Mouse (Mus musculus) embryonic facial prominence, embryonic 13.5 days (tissue): Measurements from ENCODE around the gene Maml3. TPM values are rescaled to one million over a fixed set of nuclear protein-coding genes. Genes with fewer than 3 reads are reported as not detected.

Source experiments
- ATAC-seq: fragments of 200-750 bp; cut with Nextera tagmentation; 2 replicates; pipeline ENCODE4 v1.8.0; 2017; ENCODE audit warnings: low read depth; ENCODE audit not compliant: insufficient number of reproducible peaks, insufficient read depth, low FRiP score, low TSS enrichment
- H3K27ac ChIP-seq: fragments of 300-500 bp; sonication (generic); 2 replicates; pipeline ENCODE4 v1.5.1; 2015; ENCODE audit warnings: moderate library complexity, mild to moderate bottlenecking, inconsistent platforms
- H3K27me3 ChIP-seq: fragments of 300-500 bp; sonication (generic); 2 replicates; pipeline ENCODE4 v1.6.1; 2015; ENCODE audit warnings: mild to moderate bottlenecking, inconsistent platforms
- H3K36me3 ChIP-seq: fragments of 300-500 bp; sonication (generic); 2 replicates; pipeline ENCODE4 v1.6.1; 2015; ENCODE audit warnings: mild to moderate bottlenecking, inconsistent platforms
- H3K4me1 ChIP-seq: fragments of 300-500 bp; sonication (generic); 2 replicates; pipeline ENCODE4 v1.6.1; 2015; ENCODE audit warnings: inconsistent platforms
- H3K4me2 ChIP-seq: fragments of 300-500 bp; sonication (generic); 2 replicates; pipeline ENCODE4 v1.6.1; 2015; ENCODE audit warnings: moderate library complexity, mild to moderate bottlenecking, inconsistent platforms
- H3K4me3 ChIP-seq: fragments of 300-500 bp; sonication (generic); 2 replicates; pipeline ENCODE4 v1.5.1; 2015; ENCODE audit warnings: mild to moderate bottlenecking, inconsistent platforms
- H3K9ac ChIP-seq: fragments of 300-500 bp; sonication (generic); 2 replicates; pipeline ENCODE4 v1.6.1; 2015; ENCODE audit warnings: mild to moderate bottlenecking, inconsistent platforms
- H3K9me3 ChIP-seq: fragments of 300-500 bp; sonication (generic); 2 replicates; pipeline ENCODE4 v1.6.1; 2016; ENCODE audit warnings: inconsistent platforms
- WGBS: fragments of 180-500 bp; shearing (Covaris S2); methylation state at CpG from one replicate; pipeline ENCODE4 v1.1.7; 2015; ENCODE audit warnings: mixed read lengths; 5-methylcytosine and 5-hydroxymethylcytosine counted together
- polyA plus RNA-seq: library from polyadenylated mRNA; unstranded; fragments of >200 nt; fragmentation: Nextera tagmentation; extraction: Ambion mirVana; gene quantifications from 2 replicates; pipeline ENCODE4 v1.2.1, GENCODE M21; 2015

Maml3 gene
- polyA plus RNA-seq, 1 experiment from 2014 or later, result 6.5 TPM

GRCm38 (mm10) chr3:51785796-51786195 lies 319.1 kb downstream of the Maml3 start:
- H3K9ac ChIP-seq, result no peak overlapping the region
- H3K4me2 ChIP-seq, result no peak overlapping the region
- H3K27ac ChIP-seq, result no peak overlapping the region
- H3K4me3 ChIP-seq, result no peak overlapping the region
- H3K36me3 ChIP-seq, result no peaks in the 10 kb centered on the region
- H3K4me1 ChIP-seq, result peaks cover 22% of the 10 kb centered on the region
- H3K27me3 ChIP-seq, result no peaks in the 10 kb centered on the region
- WGBS, result 77% methylated on average over 7 of the region's 7 CpGs
- H3K9me3 ChIP-seq, result no peaks in the 10 kb centered on the region
- ATAC-seq, result no peak

GRCm38 (mm10) chr3:51782191-51782590 lies 322.7 kb downstream of the Maml3 start:
- no peak for ATAC-seq
- H3K36me3 ChIP-seq, result no peaks in the 10 kb centered on the region
- H3K27me3 ChIP-seq, result no peaks in the 10 kb centered on the region
- H3K4me1 ChIP-seq, result peaks cover 16% of the 10 kb centered on the region
- no peak overlapping the region for H3K4me3 ChIP-seq
- no peak overlapping the region for H3K27ac ChIP-seq
- 85% methylated on average over 10 of the region's 10 CpGs for WGBS
- no peak overlapping the region for H3K9ac ChIP-seq
- no peak overlapping the region for H3K4me2 ChIP-seq
- no peaks in the 10 kb centered on the region for H3K9me3 ChIP-seq

GRCm38 (mm10) chr3:51778738-51779592 lies 325.9 kb downstream of the Maml3 start:
- Histone ChIP-seq H3K9ac (0 out of 2 replicates have a peak overlapping the region, but pooled peaks have one; percentile 6), H3K36me3 (no peaks in the 10 kb centered on the region), H3K4me3 (no peak overlapping the region), H3K27ac (peak overlapping the region; percentile 51), H3K4me2 (peak overlapping the region; percentile 26), H3K27me3 (no peaks in the 10 kb centered on the region), H3K9me3 (no peaks in the 10 kb centered on the region), H3K4me1 (peaks cover 19% of the 10 kb centered on the region)
- WGBS, result 36% methylated on average over 15 of the region's 16 CpGs
- ATAC-seq, result no peak

DNA sequence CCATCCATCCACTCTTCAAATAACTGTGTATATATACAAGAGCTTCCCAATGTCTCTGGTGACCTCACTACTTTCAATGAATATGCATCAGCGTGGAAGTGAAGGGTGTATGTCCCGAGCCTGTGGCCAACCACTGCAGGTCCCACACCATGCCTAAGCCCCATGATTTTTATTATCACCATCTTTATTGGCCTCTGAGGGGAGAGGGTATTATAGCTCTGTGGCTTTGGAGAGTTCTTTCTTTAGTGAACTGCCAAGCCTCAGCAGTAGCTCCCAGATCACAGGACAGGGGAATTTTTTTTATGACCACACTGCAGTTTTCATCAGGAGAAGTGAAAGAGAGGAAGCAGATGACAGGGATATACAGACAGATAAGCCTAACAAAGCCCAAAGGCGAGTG lies 326.7 kb downstream of the Maml3 start:
- 0 out of 2 replicates have a peak overlapping the region, but pooled peaks have one; percentile 6 for H3K9ac ChIP-seq
- H3K27me3 ChIP-seq, result no peaks in the 10 kb centered on the region
- no peak for ATAC-seq
- H3K4me2 ChIP-seq, result no peak overlapping the region
- H3K27ac ChIP-seq, result peak overlapping the region; percentile 23; the same call in 1 of the 2 replicates
- WGBS, result 74% methylated on average over 3 of the region's 3 CpGs
- no peak overlapping the region for H3K4me3 ChIP-seq
- no peaks in the 10 kb centered on the region for H3K36me3 ChIP-seq
- H3K9me3 ChIP-seq, result no peaks in the 10 kb centered on the region
- peaks cover 19% of the 10 kb centered on the region for H3K4me1 ChIP-seq

- H3K4me2 ChIP-seq, result no peak overlapping the region
- no peak overlapping the region for H3K27ac ChIP-seq
- H3K9me3 ChIP-seq, result no peaks in the 10 kb centered on the region
- H3K27me3 ChIP-seq, result no peaks in the 10 kb centered on the region
- H3K9ac ChIP-seq, result no peak overlapping the region
- no peaks in the 10 kb centered on the region for H3K36me3 ChIP-seq
- H3K4me1 ChIP-seq, result peaks cover 19% of the 10 kb centered on the region
- ATAC-seq, result no peak
- H3K4me3 ChIP-seq, result no peak overlapping the region
- 83% methylated on average over 2 of the region's 2 CpGs for WGBS
These were observed 328.8 kb downstream of the Maml3 start for GRCm38 (mm10) chr3:51776018-51776611.

- no peak for ATAC-seq
- Histone ChIP-seq H3K9me3 (peaks cover 4% of the 10 kb centered on the region; the same call in 1 of the 2 replicates), H3K4me2 (no peak overlapping the region), H3K9ac (no peak overlapping the region), H3K4me1 (peaks cover 9% of the 10 kb centered on the region), H3K27ac (no peak overlapping the region), H3K27me3 (no peaks in the 10 kb centered on the region), H3K36me3 (no peaks in the 10 kb centered on the region), H3K4me3 (no peak overlapping the region)
- WGBS, result 78% methylated on average over 5 of the region's 5 CpGs
These were observed 331.3 kb downstream of the Maml3 start for GRCm38 (mm10) chr3:51773587-51773986.

DNA sequence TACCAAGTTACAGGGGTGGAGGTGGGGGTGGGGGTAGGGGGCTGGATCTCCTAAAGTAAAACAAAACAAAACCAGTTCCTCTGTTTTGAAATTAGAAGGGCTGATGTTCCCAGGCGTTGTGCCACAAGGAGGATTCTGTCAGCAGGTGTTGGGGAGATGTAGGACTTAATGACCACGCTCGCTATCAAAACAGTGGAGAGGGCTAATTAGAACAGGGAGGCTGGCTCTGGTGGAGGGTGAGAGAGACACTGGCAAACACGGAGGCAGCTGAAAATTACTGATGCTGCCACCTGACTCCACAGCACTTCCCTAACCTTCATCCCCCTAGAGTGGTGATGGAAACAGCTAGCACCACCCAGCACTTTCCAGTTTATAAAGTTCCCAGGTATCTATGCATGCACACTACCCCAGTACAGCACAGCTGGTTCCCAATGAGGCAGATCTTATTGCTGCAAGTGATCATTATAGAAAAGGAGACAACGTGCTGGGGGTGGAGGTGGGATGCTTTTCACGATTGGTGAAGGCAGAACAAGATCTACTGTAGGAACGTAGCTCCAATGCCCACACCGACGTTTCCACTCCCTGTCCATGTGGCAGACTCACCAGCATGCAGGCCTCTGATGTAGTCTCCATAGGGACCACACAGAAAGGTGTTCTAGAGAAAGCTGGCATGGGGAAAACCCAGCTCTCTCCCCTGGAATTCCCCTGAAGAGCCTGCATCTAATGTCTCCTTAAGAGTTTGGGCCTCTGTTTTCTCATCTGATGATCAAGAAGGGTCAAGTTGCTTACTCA lies 332.8 kb downstream of the Maml3 start:
- ATAC-seq, result no peak
- no peak overlapping the region for H3K4me3 ChIP-seq
- H3K9ac ChIP-seq, result no peak overlapping the region
- no peaks in the 10 kb centered on the region for H3K36me3 ChIP-seq
- H3K4me1 ChIP-seq, result peaks cover 6% of the 10 kb centered on the region; the same call in 1 of the 2 replicates
- H3K9me3 ChIP-seq, result peaks cover 4% of the 10 kb centered on the region; the same call in 1 of the 2 replicates
- 64% methylated on average over 9 of the region's 9 CpGs for WGBS
- no peak overlapping the region for H3K27ac ChIP-seq
- no peaks in the 10 kb centered on the region for H3K27me3 ChIP-seq
- H3K4me2 ChIP-seq, result no peak overlapping the region

- H3K4me1 ChIP-seq, result peaks cover 4% of the 10 kb centered on the region; the same call in 1 of the 2 replicates
- no peak overlapping the region for H3K4me3 ChIP-seq
- no peak for ATAC-seq
- no peak overlapping the region for H3K9ac ChIP-seq
- H3K9me3 ChIP-seq, result peaks cover 4% of the 10 kb centered on the region; the same call in 1 of the 2 replicates
- no peaks in the 10 kb centered on the region for H3K36me3 ChIP-seq
- WGBS, result 86% methylated on average over 6 of the region's 6 CpGs
- no peak overlapping the region for H3K4me2 ChIP-seq
- no peak overlapping the region for H3K27ac ChIP-seq
- no peaks in the 10 kb centered on the region for H3K27me3 ChIP-seq
These were observed 335.7 kb downstream of the Maml3 start for GRCm38 (mm10) chr3:51769196-51769595.

DNA sequence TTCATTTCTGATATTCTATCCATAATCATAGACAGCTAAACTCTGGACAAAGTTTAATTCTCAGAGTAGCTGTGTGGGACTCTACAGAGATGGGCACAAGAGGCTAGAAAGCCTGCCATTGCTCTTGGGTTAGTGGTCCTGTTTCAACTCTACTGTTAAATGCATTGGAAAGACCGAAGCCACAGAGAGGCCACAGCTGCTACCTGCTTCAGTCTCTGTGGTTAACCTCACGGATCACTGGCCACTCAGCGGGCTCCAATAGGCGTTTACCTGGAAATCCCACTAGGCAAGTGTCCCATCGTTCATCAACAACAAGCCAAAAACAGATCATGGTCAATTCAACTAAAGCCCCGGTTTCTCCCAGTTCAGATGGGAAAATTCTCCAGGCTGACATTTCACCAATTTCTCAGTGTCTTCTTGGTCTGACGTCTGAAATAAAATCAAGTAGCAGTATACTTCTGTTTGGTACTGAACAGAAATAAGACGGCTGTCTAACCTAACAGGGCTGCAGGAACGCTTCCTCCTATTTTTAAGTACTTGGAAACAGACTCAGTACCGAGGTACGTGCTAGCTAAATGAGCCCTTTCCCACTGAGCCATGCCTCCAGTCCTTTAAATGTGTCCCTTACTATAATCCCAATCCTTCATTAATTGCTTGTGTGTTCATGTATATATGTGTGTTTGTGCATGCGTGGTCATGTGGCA lies 339.5 kb downstream of the Maml3 start:
- Histone ChIP-seq H3K4me3 (no peak overlapping the region), H3K4me2 (no peak overlapping the region), H3K9ac (no peak overlapping the region), H3K9me3 (no peaks in the 10 kb centered on the region), H3K4me1 (peaks cover 10% of the 10 kb centered on the region; the same call in 1 of the 2 replicates), H3K36me3 (no peaks in the 10 kb centered on the region), H3K27ac (0 out of 2 replicates have a peak overlapping the region, but pooled peaks have one; percentile 23), H3K27me3 (no peaks in the 10 kb centered on the region)
- no peak for ATAC-seq
- 76% methylated on average over 12 of the region's 12 CpGs for WGBS

DNA sequence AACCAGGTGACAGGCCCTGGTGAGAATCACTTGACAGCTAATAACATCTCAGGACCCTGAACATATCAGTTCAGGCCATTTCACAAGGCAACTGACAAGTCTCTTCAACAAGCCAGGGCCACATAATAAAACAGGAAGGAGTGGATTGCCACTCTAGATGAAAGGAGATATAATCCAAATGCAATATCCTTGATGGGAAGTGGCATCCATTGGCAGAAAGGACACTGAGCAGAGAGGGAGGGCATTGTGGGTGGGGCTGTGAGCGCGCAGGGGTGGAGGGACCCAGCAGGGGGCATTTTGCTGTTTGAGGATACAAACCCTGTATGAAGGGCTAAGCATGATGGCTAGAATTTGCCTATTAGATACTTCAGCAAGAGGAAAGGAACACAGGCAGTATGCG lies 340.7 kb downstream of the Maml3 start:
- Histone ChIP-seq H3K36me3 (no peaks in the 10 kb centered on the region), H3K4me1 (peaks cover 10% of the 10 kb centered on the region; the same call in 1 of the 2 replicates), H3K9me3 (no peaks in the 10 kb centered on the region), H3K4me2 (no peak overlapping the region), H3K27ac (no peak overlapping the region), H3K9ac (no peak overlapping the region), H3K4me3 (no peak overlapping the region), H3K27me3 (no peaks in the 10 kb centered on the region)
- no peak for ATAC-seq
- WGBS, result 89% methylated on average over 3 of the region's 3 CpGs

DNA sequence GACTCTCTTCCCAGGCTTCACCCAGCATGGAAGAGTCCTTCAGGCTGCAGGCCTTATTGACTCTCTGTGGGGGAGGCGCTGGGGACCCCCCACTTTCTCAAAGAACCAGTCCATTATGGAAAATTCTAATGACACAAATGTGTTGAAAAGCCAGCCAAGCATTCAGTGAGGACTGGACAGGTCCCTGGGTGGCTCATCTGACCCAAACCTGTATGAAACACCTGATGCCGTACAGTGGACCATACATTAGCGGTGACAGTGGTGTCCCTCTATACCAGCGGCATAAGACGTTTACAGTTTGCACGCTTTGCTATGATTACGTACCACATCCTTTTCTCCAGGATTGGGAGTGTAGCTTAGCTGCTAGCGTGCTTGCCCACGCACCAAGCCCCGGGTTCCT lies 342.0 kb downstream of the Maml3 start:
- no peak overlapping the region for H3K27ac ChIP-seq
- 92% methylated on average over 10 of the region's 10 CpGs for WGBS
- H3K4me2 ChIP-seq, result no peak overlapping the region
- no peak for ATAC-seq
- no peaks in the 10 kb centered on the region for H3K36me3 ChIP-seq
- H3K27me3 ChIP-seq, result no peaks in the 10 kb centered on the region
- H3K9ac ChIP-seq, result no peak overlapping the region
- H3K4me3 ChIP-seq, result no peak overlapping the region
- peaks cover 10% of the 10 kb centered on the region; the same call in 1 of the 2 replicates for H3K4me1 ChIP-seq
- no peaks in the 10 kb centered on the region for H3K9me3 ChIP-seq
